Mouse (Mus musculus): Measurements from ENCODE around the gene Zglp1.

Gene Zglp1

GRCm38 (mm10) chr9:21026849-21027248 is 40.0 kb downstream of the Zglp1 start:
- no peak for DNase-seq (ENCODE audit: low spot score)

DNA sequence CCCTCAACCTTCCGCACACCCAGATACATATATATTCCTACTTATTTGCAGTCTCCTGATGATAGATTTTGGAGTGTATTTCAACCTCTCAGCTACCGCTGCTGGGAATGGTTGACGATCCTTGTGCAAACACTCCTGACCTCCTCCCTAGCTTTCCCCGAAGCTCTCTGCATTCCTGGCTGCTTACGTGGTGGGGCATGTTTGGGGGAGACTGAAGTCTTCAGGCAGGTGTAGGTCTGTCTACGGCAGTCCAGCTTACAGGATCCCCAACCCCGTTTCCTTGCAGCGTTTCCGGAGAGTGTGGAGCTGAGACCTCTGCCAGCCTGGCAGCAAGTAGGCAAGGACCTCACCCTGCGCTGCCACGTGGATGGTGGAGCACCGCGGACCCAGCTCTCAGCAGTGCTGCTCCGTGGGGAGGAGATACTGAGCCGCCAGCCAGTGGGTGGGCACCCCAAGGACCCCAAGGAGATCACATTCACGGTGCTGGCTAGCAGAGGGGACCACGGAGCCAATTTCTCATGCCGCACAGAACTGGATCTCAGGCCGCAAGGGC is 41.6 kb downstream of the Zglp1 start:
- no peak for DNase-seq (ENCODE audit: low spot score)

DNA sequence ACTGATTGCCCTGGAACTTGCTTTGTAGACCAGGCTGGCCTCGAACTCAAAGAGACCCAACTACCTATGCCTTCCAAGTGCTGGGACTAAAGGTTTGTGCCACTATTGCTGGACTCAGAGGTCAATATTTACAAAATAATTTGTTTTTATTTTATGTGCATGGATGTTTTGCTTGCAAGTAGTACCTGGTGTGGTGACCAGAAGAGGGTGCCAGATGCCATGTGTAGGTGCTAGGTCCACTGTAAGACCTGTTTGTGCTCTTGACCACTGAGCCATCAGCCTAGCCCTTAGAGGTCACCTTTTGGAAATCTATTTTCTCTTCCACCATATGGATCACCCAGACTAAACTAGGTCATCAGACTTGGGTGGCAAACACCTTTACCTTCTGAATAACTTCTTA is 44.2 kb downstream of the Zglp1 start:
- DNase-seq (ENCODE audit: low spot score), result no peak

GRCm38 (mm10) chr9:21022288-21022687 is 44.6 kb downstream of the Zglp1 start:
- DNase-seq (ENCODE audit: low spot score), result no peak

- no peak for DNase-seq (ENCODE audit: low spot score)
These were observed 45.5 kb downstream of the Zglp1 start for GRCm38 (mm10) chr9:21021363-21021762.

DNA sequence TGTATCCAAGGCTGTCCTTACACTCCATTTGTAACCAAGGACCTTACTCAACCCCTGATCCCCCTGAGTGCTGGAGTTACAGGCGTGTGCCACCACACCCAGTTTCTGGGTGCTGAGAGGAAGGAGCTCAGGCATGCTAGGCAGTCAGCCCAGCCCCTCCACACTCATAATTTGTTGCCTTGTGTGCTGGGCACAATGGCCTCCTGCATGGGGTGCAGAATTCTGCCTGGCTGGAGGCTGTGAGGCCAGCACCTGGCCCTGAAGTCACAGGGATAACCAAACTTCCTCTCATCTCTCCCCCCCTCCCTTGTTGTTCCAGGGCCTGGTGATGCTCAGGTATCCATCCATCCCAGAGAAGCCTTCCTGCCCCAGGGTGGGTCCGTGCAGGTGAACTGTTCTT is 48.3 kb downstream of the Zglp1 start:
- no peak for DNase-seq (ENCODE audit: low spot score)

- no peak for DNase-seq (ENCODE audit: low spot score)
These were observed 49.7 kb downstream of the Zglp1 start for GRCm38 (mm10) chr9:21017177-21017575.

- DNase-seq (ENCODE audit: low spot score), result no peak
These were observed 50.3 kb downstream of the Zglp1 start for GRCm38 (mm10) chr9:21016331-21017176.

- no peak for DNase-seq (ENCODE audit: low spot score)
These were observed 51.2 kb downstream of the Zglp1 start, which contains the start of gene Icam1 for GRCm38 (mm10) chr9:21015571-21016130. Gene Icam1 (plus strand): TSS chr9:21015985.

GRCm38 (mm10) chr9:21014691-21015570 is 52.0 kb downstream of the Zglp1 start:
- no peak for DNase-seq (ENCODE audit: low spot score)

All from retina, embryonic 14.5 days (tissue).